Comparison of ENCODE assay signal across 23 mouse cellular contexts in genomic region chr16:81273597-81274360, GRCm38 (mm10).
DNase-seq lines count a peak whose midpoint lies in the region; ATAC-seq lines count a peak whose summit lies in the region.
"Had no signal": no experiment of that assay in that cellular context is flagged by ENCODE, and none has a peak within 500 bp of the region (broad histone marks: within the 10 kb centered on the region; RNA-seq: fewer than 3 reads in every experiment).

No protein-coding gene starts in this region.

- DNase-seq in heart, adult 11 months, result no peak
- no peak for DNase-seq in midbrain, embryonic 10.5 days (ENCODE audit: low spot score)
- no peak for DNase-seq in hindbrain, embryonic 14.5 days (ENCODE audit: low spot score)
- DNase-seq in lung, postnatal 14 days, result no peak
- DNase-seq: adrenal gland, postnatal 36 days; B cell, adult 2 months; cerebellum, adult 18-20 months; gastrocnemius, postnatal 10 days; kidney, postnatal 4 days; layer of hippocampus, adult 9-11 months; left cerebral cortex, postnatal 4 days; liver, postnatal 0 days; right cerebral cortex, postnatal 25 days; thymus, adult 18-20 months; thymus, postnatal 4 days had no signal

- ATAC-seq in heart, embryonic 12.5 days (ENCODE audit: insufficient number of reproducible peaks, low FRiP score), result 0 out of 2 replicates have a peak, but pooled peaks have one; percentile 29
- ATAC-seq in midbrain, embryonic 13.5 days, result peak; percentile 56; the same call in 1 of the 2 replicates
- peak; percentile 24; the same call in 1 of the 2 replicates for ATAC-seq in hindbrain, embryonic 14.5 days (ENCODE audit: low FRiP score)
- no peak for ATAC-seq in cerebellum, adult (ENCODE audit: insufficient number of reproducible peaks, low FRiP score, low TSS enrichment)
- ATAC-seq: forebrain, embryonic 13.5 days; inflammation-experienced regulatory T-cells, adult 6 months; liver, postnatal 0 days had no signal

- 0 out of 2 replicates have a peak overlapping the region, but pooled peaks have one; percentile 38 for H3K27ac ChIP-seq in heart, embryonic 12.5 days (ENCODE audit: poor library complexity, severe bottlenecking)
- no peak overlapping the region for H3K27ac ChIP-seq in midbrain, embryonic 13.5 days
- H3K27ac ChIP-seq in midbrain, embryonic 10.5 days (replicated peaks), result no peak overlapping the region
- H3K27ac ChIP-seq in hindbrain, embryonic 14.5 days, result no peak overlapping the region
- H3K27ac ChIP-seq: forebrain, embryonic 13.5 days; heart, adult 2 months; left cerebral cortex, adult 2 months; stomach, embryonic 15.5 days had no signal

- H3K9me3 ChIP-seq in heart, embryonic 12.5 days (replicated peaks), result no peaks in the 10 kb centered on the region
- no peaks in the 10 kb centered on the region for H3K9me3 ChIP-seq in midbrain, embryonic 13.5 days
- no peaks in the 10 kb centered on the region for H3K9me3 ChIP-seq in midbrain, embryonic 10.5 days (replicated peaks)
- no peaks in the 10 kb centered on the region for H3K9me3 ChIP-seq in hindbrain, embryonic 14.5 days (ENCODE audit: control insufficient read depth, low read length)
- H3K9me3 ChIP-seq: forebrain, embryonic 13.5 days; stomach, embryonic 15.5 days had no signal

- H3K4me3 ChIP-seq in heart, embryonic 12.5 days, result no peak overlapping the region
- no peak overlapping the region for H3K4me3 ChIP-seq in midbrain, embryonic 13.5 days (replicated peaks)
- H3K4me3 ChIP-seq in midbrain, embryonic 10.5 days, result no peak overlapping the region
- H3K4me3 ChIP-seq in hindbrain, embryonic 14.5 days (replicated peaks; ENCODE audit: low read length), result no peak overlapping the region
- H3K4me3 ChIP-seq: forebrain, embryonic 13.5 days; heart, adult 2 months; left cerebral cortex, adult 2 months; stomach, embryonic 15.5 days had no signal

- H3K4me2 ChIP-seq in heart, embryonic 12.5 days, result no peak overlapping the region
- no peak overlapping the region for H3K4me2 ChIP-seq in midbrain, embryonic 13.5 days (replicated peaks)
- H3K4me2 ChIP-seq in hindbrain, embryonic 14.5 days (replicated peaks), result no peak overlapping the region
- H3K4me2 ChIP-seq: forebrain, embryonic 13.5 days; stomach, embryonic 15.5 days had no signal

- WGBS in heart, embryonic 12.5 days, result 64% methylated on average over 2 of the region's 2 CpGs
- 82% methylated on average over 2 of the region's 2 CpGs for WGBS in midbrain, embryonic 13.5 days
- 92% methylated on average over 2 of the region's 2 CpGs for WGBS in midbrain, embryonic 10.5 days
- 60% methylated on average over 2 of the region's 2 CpGs for WGBS in hindbrain, embryonic 14.5 days

- H3K4me1 ChIP-seq in heart, embryonic 12.5 days (replicated peaks), result peaks cover 6% of the 10 kb centered on the region; the same call in 1 of the 2 replicates
- H3K4me1 ChIP-seq in midbrain, embryonic 13.5 days (replicated peaks), result 0 out of 2 replicates have a peak, but pooled peaks cover 5% of the 10 kb centered on the region
- H3K4me1 ChIP-seq in midbrain, embryonic 10.5 days, result no peaks in the 10 kb centered on the region
- H3K4me1 ChIP-seq in hindbrain, embryonic 14.5 days (replicated peaks; ENCODE audit: control insufficient read depth, insufficient read depth, low read length), result no peaks in the 10 kb centered on the region
- H3K4me1 ChIP-seq: forebrain, embryonic 13.5 days; stomach, embryonic 15.5 days had no signal

- H3K27me3 ChIP-seq in heart, embryonic 12.5 days (replicated peaks), result no peaks in the 10 kb centered on the region
- H3K27me3 ChIP-seq in midbrain, embryonic 13.5 days, result no peaks in the 10 kb centered on the region
- no peaks in the 10 kb centered on the region for H3K27me3 ChIP-seq in midbrain, embryonic 10.5 days (ENCODE audit: low read depth, poor library complexity, severe bottlenecking)
- no peaks in the 10 kb centered on the region for H3K27me3 ChIP-seq in hindbrain, embryonic 14.5 days (ENCODE audit: control insufficient read depth, insufficient read depth, low read length)
- H3K27me3 ChIP-seq: forebrain, embryonic 13.5 days; stomach, embryonic 15.5 days had no signal

- H3K9ac ChIP-seq in heart, embryonic 12.5 days, result no peak overlapping the region
- H3K9ac ChIP-seq in midbrain, embryonic 13.5 days (replicated peaks), result no peak overlapping the region
- no peak overlapping the region for H3K9ac ChIP-seq in hindbrain, embryonic 14.5 days
- H3K9ac ChIP-seq: forebrain, embryonic 13.5 days; liver, postnatal 0 days; stomach, embryonic 15.5 days had no signal

- H3K36me3 ChIP-seq in heart, embryonic 12.5 days, result no peaks in the 10 kb centered on the region
- no peaks in the 10 kb centered on the region for H3K36me3 ChIP-seq in midbrain, embryonic 13.5 days
- no peaks in the 10 kb centered on the region for H3K36me3 ChIP-seq in midbrain, embryonic 10.5 days
- H3K36me3 ChIP-seq in hindbrain, embryonic 14.5 days (replicated peaks; ENCODE audit: control insufficient read depth, insufficient read depth), result no peaks in the 10 kb centered on the region
- H3K36me3 ChIP-seq: stomach, embryonic 15.5 days had no signal
